23 mouse cellular contexts compared by ENCODE assay signal in the genomic region with DNA sequence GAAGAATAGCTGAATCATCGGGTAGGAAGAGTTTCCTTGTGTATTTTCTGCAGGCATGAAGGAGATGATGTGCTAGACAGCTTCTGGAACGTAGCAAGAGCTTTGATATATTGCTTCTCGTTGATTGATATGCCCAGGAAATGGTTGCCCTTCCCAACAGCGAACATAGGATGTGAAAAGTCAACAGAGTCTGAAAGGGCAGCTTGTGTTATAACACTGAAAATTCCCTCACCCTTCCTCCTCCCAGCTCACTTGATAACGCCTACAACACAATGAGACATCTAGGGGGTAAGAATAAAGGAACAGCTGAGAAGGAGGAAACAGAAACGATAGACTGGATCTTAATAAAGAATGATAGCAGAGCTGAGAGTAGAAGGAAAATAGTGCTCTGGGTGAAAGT.
DNase-seq lines count a peak whose midpoint lies in the region; ATAC-seq and TF ChIP-seq lines count a peak whose summit lies in the region.
"Had no signal": no experiment of that assay in that cellular context is flagged by ENCODE, and none has a peak within 500 bp of the region (broad histone marks: within the 10 kb centered on the region; RNA-seq: fewer than 3 reads in every experiment).

No protein-coding gene starts in this region.

- H3K27ac ChIP-seq in intestine, postnatal 0 days (ENCODE audit: low read depth, low read length), result no peak overlapping the region
- no peak overlapping the region for H3K27ac ChIP-seq in stomach, embryonic 16.5 days (ENCODE audit: low read length)
- H3K27ac ChIP-seq: embryonic facial prominence, embryonic 10.5 days; forebrain, embryonic 13.5 days; gastrocnemius, adult 2 months; heart, embryonic 10.5 days; hindbrain, embryonic 12.5 days; hindbrain, postnatal 0 days had no signal

- H3K4me3 ChIP-seq in intestine, postnatal 0 days (ENCODE audit: low read depth, low read length), result no peak overlapping the region
- no peak overlapping the region for H3K4me3 ChIP-seq in stomach, embryonic 16.5 days (replicated peaks; ENCODE audit: low read length)
- H3K4me3 ChIP-seq: embryonic facial prominence, embryonic 10.5 days; forebrain, embryonic 13.5 days; gastrocnemius, adult 2 months; heart, embryonic 10.5 days; hindbrain, embryonic 12.5 days had no signal

- 0 out of 2 replicates have a peak, but pooled peaks cover 3% of the 10 kb centered on the region for H3K4me1 ChIP-seq in intestine, postnatal 0 days (replicated peaks; ENCODE audit: control insufficient read depth, insufficient read depth, low read length)
- H3K4me1 ChIP-seq in stomach, embryonic 16.5 days (ENCODE audit: control insufficient read depth, insufficient read depth, low read length), result 0 out of 2 replicates have a peak, but pooled peaks cover 6% of the 10 kb centered on the region
- H3K4me1 ChIP-seq: forebrain, embryonic 13.5 days; hindbrain, embryonic 12.5 days had no signal

- peak; percentile 75 for ATAC-seq in intestine, postnatal 0 days
- ATAC-seq in stomach, embryonic 16.5 days (ENCODE audit: insufficient read depth, low FRiP score), result peak; percentile 47; the same call in 1 of the 2 replicates
- ATAC-seq: CD4-positive, CD25-positive, alpha-beta regulatory T cell, adult 4 months; forebrain, embryonic 13.5 days; forebrain, postnatal 0 days; hindbrain, postnatal 0 days had no signal

- no peaks in the 10 kb centered on the region for H3K36me3 ChIP-seq in intestine, postnatal 0 days (ENCODE audit: control insufficient read depth, insufficient read depth)
- H3K36me3 ChIP-seq in stomach, embryonic 16.5 days (ENCODE audit: control insufficient read depth, insufficient read depth, low read length), result no peaks in the 10 kb centered on the region
- H3K36me3 ChIP-seq: embryonic facial prominence, embryonic 10.5 days; G1E; heart, embryonic 10.5 days; hindbrain, embryonic 12.5 days had no signal

- H3K27me3 ChIP-seq in intestine, postnatal 0 days (replicated peaks; ENCODE audit: control insufficient read depth, insufficient read depth, low read length), result no peaks in the 10 kb centered on the region
- no peaks in the 10 kb centered on the region for H3K27me3 ChIP-seq in stomach, embryonic 16.5 days (ENCODE audit: control insufficient read depth, insufficient read depth, low read length)
- H3K27me3 ChIP-seq: forebrain, embryonic 13.5 days; hindbrain, embryonic 12.5 days had no signal

- TF ChIP-seq CTCF in intestine, postnatal 0 days (IDR thresholded peaks at IDR 0.05; ENCODE audit: low read depth), result no peak

- H3K9ac ChIP-seq in intestine, postnatal 0 days (ENCODE audit: low read depth, low read length), result no peak overlapping the region
- no peak overlapping the region for H3K9ac ChIP-seq in stomach, embryonic 16.5 days (ENCODE audit: low read length)
- H3K9ac ChIP-seq: forebrain, embryonic 13.5 days; forebrain, postnatal 0 days; hindbrain, embryonic 12.5 days had no signal

- H3K4me2 ChIP-seq in intestine, postnatal 0 days (replicated peaks; ENCODE audit: low read depth), result no peak overlapping the region
- H3K4me2 ChIP-seq in stomach, embryonic 16.5 days (ENCODE audit: low read depth, low read length), result no peak overlapping the region
- H3K4me2 ChIP-seq: forebrain, embryonic 13.5 days; hindbrain, embryonic 12.5 days had no signal

- WGBS in intestine, postnatal 0 days, result 17% methylated on average over 6 of the region's 6 CpGs
- WGBS in stomach, embryonic 16.5 days, result 31% methylated on average over 6 of the region's 6 CpGs

- peak; percentile 10 for DNase-seq in lung, postnatal 10 days
- DNase-seq in lung, postnatal 36 days, result no peak
- DNase-seq in ovary, postnatal 36 days (ENCODE audit: low spot score), result no peak
- DNase-seq in gastrocnemius, postnatal 4 days (ENCODE audit: low spot score in 2 of 2), result no peak
- DNase-seq: adrenal gland, adult 8-10 months; adrenal gland, postnatal 36 days; cerebellum, adult 2 months; cerebellum, postnatal 14 days; forebrain, postnatal 0 days; gastrocnemius, adult 2 months; gastrocnemius, postnatal 36 days; heart, adult 18-20 months; heart, postnatal 10 days; heart, postnatal 4 days had no signal

- no peaks in the 10 kb centered on the region for H3K9me3 ChIP-seq in intestine, postnatal 0 days (ENCODE audit: control insufficient read depth)
- H3K9me3 ChIP-seq in stomach, embryonic 16.5 days (replicated peaks; ENCODE audit: control insufficient read depth, low read length), result no peaks in the 10 kb centered on the region
- H3K9me3 ChIP-seq: embryonic facial prominence, embryonic 10.5 days; forebrain, embryonic 13.5 days; G1E; heart, embryonic 10.5 days; hindbrain, embryonic 12.5 days had no signal
